Mouse (Mus musculus) intestine, embryonic 15.5 days (tissue): Measurements from ENCODE around the gene Mboat1. TPM values are rescaled to one million over a fixed set of nuclear protein-coding genes. Genes with fewer than 3 reads are reported as not detected.

Experiments
- ATAC-seq: fragments of 200-750 bp; cut with Nextera tagmentation; 2 replicates; pipeline ENCODE4 v1.8.0; 2017; ENCODE audit warnings: moderate TSS enrichment, moderate library complexity
- H3K27ac ChIP-seq: fragments of 300-500 bp; sonication (generic); 2 replicates; pipeline ENCODE4 v1.5.1; 2015; ENCODE audit warnings: mild to moderate bottlenecking, inconsistent platforms
- H3K27me3 ChIP-seq: fragments of 300-500 bp; sonication (generic); replicated peaks from 2 replicates; pipeline ENCODE4 v1.6.1; 2015; ENCODE audit warnings: inconsistent platforms
- H3K36me3 ChIP-seq: fragments of 300-500 bp; sonication (generic); 2 replicates; pipeline ENCODE4 v1.6.1; 2015; ENCODE audit warnings: inconsistent platforms
- H3K4me1 ChIP-seq: fragments of 300-500 bp; sonication (generic); replicated peaks from 2 replicates; pipeline ENCODE4 v1.6.1; 2015; ENCODE audit warnings: inconsistent platforms
- H3K4me2 ChIP-seq: fragments of 300-500 bp; sonication (generic); replicated peaks from 2 replicates; pipeline ENCODE4 v1.6.1; 2015; ENCODE audit warnings: mild to moderate bottlenecking, inconsistent platforms
- H3K4me3 ChIP-seq: fragments of 300-500 bp; sonication (generic); replicated peaks from 2 replicates; pipeline ENCODE4 v1.5.1; 2015; ENCODE audit warnings: inconsistent platforms
- H3K9ac ChIP-seq: fragments of 300-500 bp; sonication (generic); 2 replicates; pipeline ENCODE4 v1.6.1; 2015; ENCODE audit warnings: inconsistent platforms
- H3K9me3 ChIP-seq: fragments of 300-500 bp; sonication (generic); 2 replicates; pipeline ENCODE4 v1.6.1; 2016; ENCODE audit warnings: inconsistent platforms
- WGBS: fragments of 180-500 bp; shearing (Covaris S2); methylation state at CpG from one replicate; pipeline ENCODE4 v1.1.7; 2015; 5-methylcytosine and 5-hydroxymethylcytosine counted together
- polyA plus RNA-seq: library from polyadenylated mRNA; unstranded; fragments of >200 nt; fragmentation: Nextera tagmentation; extraction: Ambion mirVana; gene quantifications from 2 replicates; pipeline ENCODE4 v1.2.1, GENCODE M21; 2015

Gene Mboat1
- polyA plus RNA-seq, 1 experiment from 2014 or later: 46.5 TPM

GRCm38 (mm10) chr13:30154264-30154663 lies 18.0 kb downstream of the Mboat1 start:
- H3K27me3 ChIP-seq: no peaks in the 10 kb centered on the region
- 92% methylated on average over 4 of the region's 4 CpGs for WGBS
- H3K36me3 ChIP-seq: no peaks in the 10 kb centered on the region
- no peaks in the 10 kb centered on the region for H3K9me3 ChIP-seq
- H3K4me3 ChIP-seq: no peak overlapping the region
- H3K27ac ChIP-seq: no peak overlapping the region
- no peak overlapping the region for H3K9ac ChIP-seq
- ATAC-seq: no peak
- no peak overlapping the region for H3K4me2 ChIP-seq
- 0 out of 2 replicates have a peak, but pooled peaks cover 2% of the 10 kb centered on the region for H3K4me1 ChIP-seq

- Histone ChIP-seq H3K9ac (no peak overlapping the region), H3K4me1 (no peaks in the 10 kb centered on the region), H3K36me3 (0 out of 2 replicates have a peak, but pooled peaks cover 3% of the 10 kb centered on the region), H3K9me3 (no peaks in the 10 kb centered on the region), H3K27me3 (no peaks in the 10 kb centered on the region), H3K27ac (no peak overlapping the region), H3K4me3 (no peak overlapping the region), H3K4me2 (no peak overlapping the region)
- WGBS: 66% methylated on average over 4 of the region's 4 CpGs
- ATAC-seq: no peak
Observed at GRCm38 (mm10) chr13:30159626-30160025, 23.3 kb downstream of the Mboat1 start.

- H3K9ac ChIP-seq: no peak overlapping the region
- ATAC-seq: no peak
- no peaks in the 10 kb centered on the region for H3K27me3 ChIP-seq
- no peak overlapping the region for H3K4me3 ChIP-seq
- H3K4me1 ChIP-seq: no peaks in the 10 kb centered on the region
- H3K4me2 ChIP-seq: no peak overlapping the region
- H3K36me3 ChIP-seq: 0 out of 2 replicates have a peak, but pooled peaks cover 3% of the 10 kb centered on the region
- WGBS: 96% methylated on average over 2 of the region's 2 CpGs
- H3K9me3 ChIP-seq: no peaks in the 10 kb centered on the region
- no peak overlapping the region for H3K27ac ChIP-seq
Observed at GRCm38 (mm10) chr13:30163521-30163920, 27.2 kb downstream of the Mboat1 start.

GRCm38 (mm10) chr13:30166138-30167090 lies 30.1 kb downstream of the Mboat1 start:
- Histone ChIP-seq H3K4me2 (no peak overlapping the region), H3K9ac (no peak overlapping the region), H3K27ac (no peak overlapping the region), H3K36me3 (0 out of 2 replicates have a peak, but pooled peaks cover 3% of the 10 kb centered on the region), H3K4me1 (no peaks in the 10 kb centered on the region), H3K9me3 (no peaks in the 10 kb centered on the region), H3K4me3 (no peak overlapping the region), H3K27me3 (no peaks in the 10 kb centered on the region)
- no peak for ATAC-seq
- 70% methylated on average over 13 of the region's 14 CpGs for WGBS

GRCm38 (mm10) chr13:30167499-30167898 lies 31.2 kb downstream of the Mboat1 start:
- Histone ChIP-seq H3K27ac (no peak overlapping the region), H3K36me3 (0 out of 2 replicates have a peak, but pooled peaks cover 3% of the 10 kb centered on the region), H3K9ac (no peak overlapping the region), H3K4me3 (no peak overlapping the region), H3K4me2 (no peak overlapping the region), H3K9me3 (no peaks in the 10 kb centered on the region), H3K4me1 (no peaks in the 10 kb centered on the region), H3K27me3 (no peaks in the 10 kb centered on the region)
- WGBS: 81% methylated on average over 4 of the region's 4 CpGs
- no peak for ATAC-seq

GRCm38 (mm10) chr13:30168803-30169202 lies 32.5 kb downstream of the Mboat1 start:
- Histone ChIP-seq H3K4me3 (no peak overlapping the region), H3K36me3 (no peaks in the 10 kb centered on the region), H3K27me3 (no peaks in the 10 kb centered on the region), H3K9ac (no peak overlapping the region), H3K9me3 (no peaks in the 10 kb centered on the region), H3K27ac (no peak overlapping the region), H3K4me2 (no peak overlapping the region), H3K4me1 (no peaks in the 10 kb centered on the region)
- 80% methylated on average over 4 of the region's 4 CpGs for WGBS
- no peak for ATAC-seq

GRCm38 (mm10) chr13:30170061-30170460 lies 33.8 kb downstream of the Mboat1 start:
- H3K9me3 ChIP-seq: no peaks in the 10 kb centered on the region
- no peak for ATAC-seq
- 70% methylated on average over 6 of the region's 6 CpGs for WGBS
- H3K9ac ChIP-seq: no peak overlapping the region
- H3K36me3 ChIP-seq: no peaks in the 10 kb centered on the region
- no peaks in the 10 kb centered on the region for H3K27me3 ChIP-seq
- H3K27ac ChIP-seq: no peak overlapping the region
- no peak overlapping the region for H3K4me2 ChIP-seq
- no peaks in the 10 kb centered on the region for H3K4me1 ChIP-seq
- H3K4me3 ChIP-seq: no peak overlapping the region

GRCm38 (mm10) chr13:30174586-30174985 lies 38.3 kb downstream of the Mboat1 start:
- WGBS: 87% methylated on average over 4 of the region's 4 CpGs
- no peaks in the 10 kb centered on the region for H3K27me3 ChIP-seq
- H3K4me3 ChIP-seq: no peak overlapping the region
- H3K27ac ChIP-seq: no peak overlapping the region
- no peaks in the 10 kb centered on the region for H3K9me3 ChIP-seq
- H3K4me1 ChIP-seq: no peaks in the 10 kb centered on the region
- H3K9ac ChIP-seq: no peak overlapping the region
- H3K36me3 ChIP-seq: no peaks in the 10 kb centered on the region
- ATAC-seq: no peak
- H3K4me2 ChIP-seq: no peak overlapping the region

- no peak overlapping the region for H3K4me2 ChIP-seq
- no peak for ATAC-seq
- H3K9ac ChIP-seq: no peak overlapping the region
- H3K9me3 ChIP-seq: no peaks in the 10 kb centered on the region
- no peaks in the 10 kb centered on the region for H3K36me3 ChIP-seq
- no peaks in the 10 kb centered on the region for H3K27me3 ChIP-seq
- no peaks in the 10 kb centered on the region for H3K4me1 ChIP-seq
- WGBS: 84% methylated on average over 6 of the region's 6 CpGs
- no peak overlapping the region for H3K27ac ChIP-seq
- H3K4me3 ChIP-seq: no peak overlapping the region
Observed at GRCm38 (mm10) chr13:30177356-30177755, 41.1 kb downstream of the Mboat1 start.

- no peak for ATAC-seq
- H3K9ac ChIP-seq: no peak overlapping the region
- no peaks in the 10 kb centered on the region for H3K36me3 ChIP-seq
- H3K9me3 ChIP-seq: no peaks in the 10 kb centered on the region
- no peaks in the 10 kb centered on the region for H3K4me1 ChIP-seq
- H3K27ac ChIP-seq: no peak overlapping the region
- no peak overlapping the region for H3K4me2 ChIP-seq
- WGBS: 70% methylated on average over 6 of the region's 6 CpGs
- H3K27me3 ChIP-seq: no peaks in the 10 kb centered on the region
- no peak overlapping the region for H3K4me3 ChIP-seq
Observed at GRCm38 (mm10) chr13:30185549-30185948, 49.3 kb downstream of the Mboat1 start.

- Histone ChIP-seq H3K4me2 (no peak overlapping the region), H3K27ac (no peak overlapping the region), H3K27me3 (no peaks in the 10 kb centered on the region), H3K4me1 (no peaks in the 10 kb centered on the region), H3K36me3 (no peaks in the 10 kb centered on the region), H3K4me3 (no peak overlapping the region), H3K9me3 (no peaks in the 10 kb centered on the region), H3K9ac (no peak overlapping the region)
- no peak for ATAC-seq
- WGBS: 58% methylated on average over 6 of the region's 6 CpGs
Observed at GRCm38 (mm10) chr13:30185959-30186358, 49.7 kb downstream of the Mboat1 start.

- no peaks in the 10 kb centered on the region for H3K27me3 ChIP-seq
- H3K27ac ChIP-seq: no peak overlapping the region
- H3K9me3 ChIP-seq: no peaks in the 10 kb centered on the region
- ATAC-seq: peak; percentile 41
- H3K9ac ChIP-seq: no peak overlapping the region
- H3K4me3 ChIP-seq: no peak overlapping the region
- 76% methylated on average over 8 of the region's 8 CpGs for WGBS
- H3K36me3 ChIP-seq: no peaks in the 10 kb centered on the region
- no peak overlapping the region for H3K4me2 ChIP-seq
- no peaks in the 10 kb centered on the region for H3K4me1 ChIP-seq
Observed at GRCm38 (mm10) chr13:30186456-30186855, 50.2 kb downstream of the Mboat1 start.
